Mouse (Mus musculus): ENCODE data around the gene Cdk17.

Cdk17 gene

GRCm38 (mm10) chr10:93160807-93161510 is at the start of gene Cdk17:
Cdk17 (plus strand) TSS chr10:93160875.
- peak; percentile 75 for DNase-seq

DNA sequence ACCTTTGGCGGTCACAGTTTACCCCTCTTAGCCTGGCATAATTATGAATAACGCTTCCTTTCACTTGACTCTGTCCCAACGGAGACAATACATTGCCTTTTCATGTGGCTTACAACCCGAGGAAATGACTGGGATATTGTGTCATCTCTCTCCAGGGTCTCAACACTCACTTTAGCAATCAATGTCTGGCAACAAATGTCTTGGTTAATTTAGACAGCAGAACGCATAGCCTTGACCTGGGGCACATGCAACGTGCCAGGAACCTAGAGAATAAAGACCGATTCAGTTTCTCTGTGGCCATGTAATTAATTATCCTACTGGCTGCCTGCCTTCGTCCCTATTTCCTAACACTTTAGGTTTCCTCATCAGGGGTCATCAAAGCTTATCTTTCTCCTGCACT is 49.3 kb upstream of the Cdk17 start:
- no peak for DNase-seq

DNA sequence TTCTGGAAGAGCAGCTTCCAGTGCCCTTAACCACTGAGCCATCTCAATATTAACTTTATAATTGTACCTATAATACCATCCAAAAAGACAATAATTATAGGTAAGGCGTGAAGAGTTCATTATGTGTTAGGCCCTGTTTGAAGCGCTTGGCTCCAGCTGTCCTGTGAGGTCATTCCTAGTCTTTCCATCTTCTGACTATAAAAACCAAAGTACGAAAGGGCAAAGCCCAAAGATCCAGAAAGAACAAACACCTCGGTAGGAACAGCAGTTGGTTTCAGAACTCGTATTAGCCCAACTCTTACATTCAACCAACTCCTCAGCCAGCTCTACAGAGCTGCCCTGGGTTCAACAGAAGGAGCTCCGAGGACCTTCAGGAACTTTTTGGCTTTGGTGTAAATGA is 48.7 kb upstream of the Cdk17 start:
- DNase-seq = no peak

DNA sequence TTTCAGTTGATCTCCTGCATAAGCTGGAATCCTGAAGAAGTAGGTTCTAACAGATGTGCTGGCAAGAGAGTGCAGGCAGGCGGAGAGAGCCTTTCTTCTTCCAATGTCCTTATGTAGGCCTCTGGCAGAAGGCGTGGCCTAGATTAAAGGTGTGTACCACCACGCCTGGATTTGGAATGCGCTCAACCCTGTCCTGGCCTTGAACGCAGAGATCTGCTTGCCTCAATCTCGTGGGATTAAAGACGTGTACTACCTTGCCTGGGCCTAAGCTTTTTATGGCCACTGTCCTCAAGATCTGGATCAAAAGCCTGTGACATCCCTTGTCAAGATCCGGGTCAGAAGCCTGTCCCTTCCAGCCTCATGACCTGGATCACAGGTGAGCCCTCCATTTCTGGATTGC is 46.7 kb upstream of the Cdk17 start:
- no peak for DNase-seq

GRCm38 (mm10) chr10:93114782-93115181 is 45.9 kb upstream of the Cdk17 start:
- DNase-seq = no peak

DNA sequence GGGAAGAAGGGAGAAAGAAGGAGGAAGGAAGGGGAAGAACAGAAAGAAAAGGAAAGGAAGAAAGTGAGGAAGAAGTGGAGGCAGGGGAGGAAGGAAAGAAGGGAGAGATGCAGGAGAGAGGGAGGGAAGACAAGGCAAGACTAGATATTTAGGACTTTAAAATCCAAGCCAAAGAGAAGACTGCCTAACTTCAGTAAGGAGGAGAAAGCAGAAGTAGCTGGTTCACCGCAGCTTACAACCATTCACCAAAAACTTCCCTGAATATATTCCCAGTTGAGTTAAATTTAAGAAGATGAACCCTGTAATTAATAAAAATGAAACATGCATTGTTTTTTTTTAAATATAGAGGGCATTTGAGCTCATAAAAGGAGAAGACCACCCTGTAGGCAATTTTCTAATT is 44.9 kb upstream of the Cdk17 start:
- no peak for DNase-seq

DNA sequence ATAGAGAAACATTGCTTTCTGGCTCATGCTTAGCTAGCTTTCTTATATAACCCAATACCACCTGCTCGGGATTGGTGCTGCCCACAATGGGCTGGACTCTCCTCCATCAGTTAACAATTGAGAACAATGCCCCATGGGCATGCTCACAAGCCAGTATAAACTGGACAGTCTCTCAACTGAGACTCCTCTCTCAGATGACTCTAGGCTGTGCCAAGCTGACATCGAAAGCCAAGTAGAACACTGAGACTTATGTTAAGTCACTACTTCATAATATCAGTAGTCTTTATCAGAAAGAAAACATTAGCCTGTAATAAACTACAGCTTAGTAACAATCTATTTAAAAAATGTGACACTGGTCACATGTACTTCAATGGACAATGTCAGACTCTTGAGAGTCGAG is 44.0 kb upstream of the Cdk17 start:
- no peak for DNase-seq

DNA sequence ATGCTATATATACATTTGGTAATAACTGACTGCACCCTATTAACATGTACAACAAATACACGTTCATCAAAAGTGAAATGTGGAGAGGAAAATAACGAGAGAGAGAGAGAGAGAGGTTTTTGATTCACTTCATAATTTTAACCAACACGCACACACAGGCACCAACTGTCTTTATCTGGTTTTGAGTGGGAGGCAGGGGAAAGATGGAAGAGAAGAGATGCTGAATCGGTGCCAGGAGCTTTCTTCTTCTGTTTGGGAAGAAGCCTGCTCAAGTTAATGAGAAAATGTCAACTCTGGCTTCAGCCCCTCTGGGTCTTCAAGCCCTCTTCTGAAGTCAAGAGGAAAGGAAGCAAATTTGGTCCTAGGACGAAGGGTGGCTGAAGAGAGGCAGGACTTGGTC is 40.9 kb upstream of the Cdk17 start:
- DNase-seq = no peak

- no peak for DNase-seq
Measured at GRCm38 (mm10) chr10:93121262-93121860, 39.3 kb upstream of the Cdk17 start.

- DNase-seq = no peak
Measured at GRCm38 (mm10) chr10:93122399-93123184, 38.1 kb upstream of the Cdk17 start.

DNA sequence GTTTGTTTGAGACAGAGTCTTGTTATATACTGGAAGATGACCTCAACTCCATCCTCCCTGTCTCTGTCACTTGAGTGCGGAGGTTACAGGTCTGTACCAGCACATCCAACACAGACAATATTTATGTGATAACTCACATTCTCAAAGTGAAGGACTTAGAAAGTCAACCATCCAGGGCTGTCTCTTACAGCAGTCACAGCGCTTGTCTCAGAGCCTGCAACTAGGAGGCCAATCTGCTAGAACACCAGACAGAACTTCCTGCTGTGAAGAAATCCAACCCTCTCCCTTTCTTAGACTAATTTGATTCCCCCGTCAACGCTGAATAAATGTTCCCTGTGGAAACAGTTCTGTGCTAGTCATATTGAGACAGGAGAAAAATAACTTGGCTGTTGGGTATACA is 37.4 kb upstream of the Cdk17 start:
- DNase-seq = no peak

GRCm38 (mm10) chr10:93123957-93124613 is 36.6 kb upstream of the Cdk17 start:
- DNase-seq = peak; percentile 81

GRCm38 (mm10) chr10:93126025-93126424 is 34.6 kb upstream of the Cdk17 start:
- no peak for DNase-seq

DNA sequence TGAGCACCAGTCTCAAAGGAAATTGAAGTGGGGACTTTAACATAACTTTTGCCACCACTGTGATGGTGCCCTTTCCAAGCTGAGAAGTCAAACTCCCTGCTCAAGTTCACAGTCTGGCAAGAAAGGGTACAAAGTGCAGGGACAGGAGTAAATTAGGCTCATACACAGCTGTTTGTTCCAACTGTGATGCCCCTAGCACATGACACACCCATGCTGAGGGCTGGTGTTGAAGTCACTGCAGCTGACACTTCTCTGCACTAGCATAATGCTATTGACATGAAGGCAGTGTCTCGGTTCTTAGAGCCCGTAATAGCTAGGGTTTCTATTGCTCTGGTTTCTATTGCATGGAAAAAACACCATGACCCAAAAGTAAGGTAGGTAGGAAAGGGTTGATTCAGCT is 32.1 kb upstream of the Cdk17 start:
- no peak for DNase-seq

- no peak for DNase-seq
Measured at GRCm38 (mm10) chr10:93129345-93129744, 31.3 kb upstream of the Cdk17 start.

GRCm38 (mm10) chr10:93129904-93130455 is 30.7 kb upstream of the Cdk17 start:
- DNase-seq = no peak

DNA sequence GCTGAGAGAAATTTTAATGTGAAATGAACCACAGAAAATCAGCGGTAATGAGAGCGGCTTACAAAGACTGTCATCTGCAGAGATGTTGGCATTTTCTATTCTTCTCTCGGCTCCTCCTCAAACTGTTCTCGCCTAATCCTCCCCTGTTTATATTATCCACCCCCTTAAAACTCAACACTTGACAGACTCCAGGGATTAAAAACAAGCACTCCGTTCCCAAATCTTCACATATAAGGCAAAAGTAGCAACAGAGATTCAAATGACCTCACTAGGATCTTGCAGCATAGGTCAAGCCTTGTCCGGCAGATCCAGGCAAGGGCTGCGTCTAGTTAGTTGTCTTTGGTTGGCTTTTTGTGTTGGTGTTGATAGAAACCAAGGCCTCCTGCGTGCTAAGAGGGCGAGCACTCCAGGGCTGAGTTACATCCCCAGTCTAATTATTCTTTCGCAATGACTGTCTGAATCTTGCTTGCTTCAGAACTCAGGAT is 30.2 kb upstream of the Cdk17 start:
- DNase-seq = no peak

DNA sequence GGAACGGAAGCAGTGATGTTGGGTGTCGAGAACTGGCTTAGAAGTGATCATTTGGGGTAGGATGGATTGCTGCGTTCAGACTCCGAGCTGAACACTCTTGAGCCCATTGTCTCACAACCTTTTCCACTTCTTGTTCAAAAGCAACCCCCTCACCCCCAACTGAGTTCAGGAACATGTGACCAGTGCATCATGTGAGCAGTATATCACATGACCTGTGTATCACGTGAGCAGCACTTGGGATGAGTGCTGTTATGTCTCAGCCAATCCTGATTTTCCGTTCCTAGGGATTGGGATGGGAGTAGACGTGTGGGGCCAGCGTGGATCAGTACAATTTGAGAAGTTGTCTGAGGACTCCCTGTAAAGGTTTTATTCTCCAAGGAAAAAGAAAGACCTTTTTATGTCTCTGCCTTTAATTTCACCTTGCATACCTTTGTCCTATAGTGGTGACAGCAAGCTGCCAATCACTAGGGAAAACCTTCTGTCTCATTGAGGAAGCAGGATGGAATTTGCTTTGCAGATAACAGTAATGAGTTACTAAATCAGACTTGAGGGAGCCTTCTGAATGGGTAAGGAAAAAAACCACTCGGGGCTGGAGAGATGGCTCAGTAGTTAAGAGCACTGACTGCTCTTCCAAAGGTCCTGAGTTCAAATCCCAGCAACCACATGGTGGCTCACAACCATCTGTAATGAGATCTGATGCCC is 28.7 kb upstream of the Cdk17 start:
- no peak for DNase-seq

- no peak for DNase-seq
Measured at GRCm38 (mm10) chr10:93138730-93139129, 21.9 kb upstream of the Cdk17 start.

- DNase-seq = no peak
Measured at GRCm38 (mm10) chr10:93140778-93141177, 19.9 kb upstream of the Cdk17 start.

- no peak for DNase-seq
Measured at GRCm38 (mm10) chr10:93142600-93143284, 17.9 kb upstream of the Cdk17 start.
